Mouse (Mus musculus) spleen, postnatal 36 days (tissue): Measurements from ENCODE around the gene Ccdc106.
A peak's percentile ranks its signal among the peaks of the same experiment; 100 is the strongest.

Source experiments
- DNase-seq, 2 experiments: peaks; one replicate each; pipeline ENCODE4 v3.0.0; 2022; ENCODE audit warnings: low spot score in 2 of 2, mixed read lengths in 1 of 2

Gene Ccdc106

GRCm38 (mm10) chr7:5080815-5081214, 60.5 kb downstream of the Ccdc106 start:
- DNase-seq = no peak

- peak in 1 of 2 experiments; percentile 46 for DNase-seq
Measured at GRCm38 (mm10) chr7:5081241-5081640, 60.9 kb downstream of the Ccdc106 start.

- DNase-seq = no peak
Measured at GRCm38 (mm10) chr7:5081939-5082338, 61.6 kb downstream of the Ccdc106 start.

GRCm38 (mm10) chr7:5083325-5084105, 63.2 kb downstream of the Ccdc106 start:
- peak; percentile 81 to 82 for DNase-seq

- no peak for DNase-seq
Measured at GRCm38 (mm10) chr7:5085512-5085911, 65.2 kb downstream of the Ccdc106 start.

- no peak for DNase-seq
Measured at GRCm38 (mm10) chr7:5086921-5087440, 66.6 kb downstream of the Ccdc106 start.

GRCm38 (mm10) chr7:5087886-5088285, 67.5 kb downstream of the Ccdc106 start:
- no peak for DNase-seq

GRCm38 (mm10) chr7:5089853-5090252, 69.5 kb downstream of the Ccdc106 start:
- DNase-seq = no peak

GRCm38 (mm10) chr7:5091008-5091728, 70.8 kb downstream of the Ccdc106 start:
- DNase-seq = no peak

- DNase-seq = no peak
Measured at GRCm38 (mm10) chr7:5092381-5092780, 72.0 kb downstream of the Ccdc106 start.

- DNase-seq = no peak
Measured at GRCm38 (mm10) chr7:5092831-5093510, 72.6 kb downstream of the Ccdc106 start.

GRCm38 (mm10) chr7:5098769-5099168, 78.4 kb downstream of the Ccdc106 start:
- no peak for DNase-seq

- no peak for DNase-seq
Measured at GRCm38 (mm10) chr7:5099796-5100195, 79.4 kb downstream of the Ccdc106 start.

- DNase-seq = peak; percentile 82 to 86
Measured at GRCm38 (mm10) chr7:5101066-5101663, 80.8 kb downstream of the Ccdc106 start.

GRCm38 (mm10) chr7:5102564-5102963, 82.2 kb downstream of the Ccdc106 start:
- no peak for DNase-seq

GRCm38 (mm10) chr7:5108272-5108671, 87.9 kb downstream of the Ccdc106 start:
- DNase-seq = no peak

- DNase-seq = no peak
Measured at GRCm38 (mm10) chr7:5109301-5109700, 88.9 kb downstream of the Ccdc106 start.
